In genomic region chr12:109541540-109541899, GRCm38 (mm10) we compare ENCODE assay signal across 9 mouse cellular contexts. TPM values are rescaled to one million over a fixed set of nuclear protein-coding genes. Genes with fewer than 3 reads are reported as not detected.
DNase-seq lines count a peak whose midpoint lies in the region; ATAC-seq and TF ChIP-seq lines count a peak whose summit lies in the region.
"Had no signal": no experiment of that assay in that cellular context is flagged by ENCODE, and none has a peak within 500 bp of the region (broad histone marks: within the 10 kb centered on the region; RNA-seq: fewer than 3 reads in every experiment).

No protein-coding gene starts in this region.

- no peak overlapping the region for H3K9ac ChIP-seq in ES-Bruce4 (ENCODE audit: low read depth, poor library complexity, severe bottlenecking)
- H3K9ac ChIP-seq in forebrain, postnatal 0 days: peak overlapping the region; percentile 71
- no peak overlapping the region for H3K9ac ChIP-seq in liver, embryonic 15.5 days

- DNase-seq in heart, embryonic 10.5 days (ENCODE audit: low spot score): no peak
- DNase-seq in heart, adult 9 months (ENCODE audit: low spot score in 2 of 2): no peak
- DNase-seq in forebrain, postnatal 0 days: peak; percentile 53
- DNase-seq in frontal cortex, postnatal 14 days (ENCODE audit: low spot score in 2 of 2): no peak
- no peak for DNase-seq in retina, postnatal 1 day
- no peak for DNase-seq in spleen, postnatal 10 days (ENCODE audit: low spot score in 2 of 2)
- DNase-seq: lung, adult 18-20 months had no signal

- H3K4me3 ChIP-seq in heart, embryonic 10.5 days: peak overlapping the region; percentile 63
- peak overlapping the region; percentile 10 for H3K4me3 ChIP-seq in ES-Bruce4 (ENCODE audit: low read depth, low read length)
- peak overlapping the region; percentile 52 for H3K4me3 ChIP-seq in forebrain, postnatal 0 days (ENCODE audit: low read depth, low read length)
- peak overlapping the region; percentile 41 for H3K4me3 ChIP-seq in liver, embryonic 15.5 days (replicated peaks)

- TF ChIP-seq POLR2A in ES-Bruce4 (IDR thresholded peaks at IDR 0.05; ENCODE audit: insufficient read depth, low read length): no peak

- no peaks in the 10 kb centered on the region for H3K27me3 ChIP-seq in heart, embryonic 10.5 days (ENCODE audit: insufficient read depth, poor library complexity, severe bottlenecking)
- no peaks in the 10 kb centered on the region for H3K27me3 ChIP-seq in ES-Bruce4 (ENCODE audit: control insufficient read depth, insufficient read depth, low read length, poor library complexity, severe bottlenecking)
- H3K27me3 ChIP-seq in forebrain, postnatal 0 days (ENCODE audit: insufficient read depth, low read length): no peaks in the 10 kb centered on the region
- H3K27me3 ChIP-seq in liver, embryonic 15.5 days: peaks cover 34% of the 10 kb centered on the region

- no peak for ATAC-seq in forebrain, postnatal 0 days
- ATAC-seq in liver, embryonic 15.5 days (ENCODE audit: insufficient read depth): no peak

- H3K27ac ChIP-seq in heart, embryonic 10.5 days: peak overlapping the region; percentile 76
- no peak overlapping the region for H3K27ac ChIP-seq in ES-Bruce4 (ENCODE audit: insufficient read depth, low read length)
- H3K27ac ChIP-seq in forebrain, postnatal 0 days (ENCODE audit: low read depth, low read length): peak overlapping the region; percentile 88
- H3K27ac ChIP-seq in liver, embryonic 15.5 days (replicated peaks): peak overlapping the region; percentile 51; the same call in 1 of the 2 replicates

- H3K4me1 ChIP-seq in heart, embryonic 10.5 days: peaks cover 7% of the 10 kb centered on the region; the same call in 1 of the 2 replicates
- no peaks in the 10 kb centered on the region for H3K4me1 ChIP-seq in ES-Bruce4 (ENCODE audit: control insufficient read depth, insufficient read depth, low read length)
- H3K4me1 ChIP-seq in forebrain, postnatal 0 days (ENCODE audit: insufficient read depth): no peaks in the 10 kb centered on the region
- peaks cover 9% of the 10 kb centered on the region; the same call in 1 of the 2 replicates for H3K4me1 ChIP-seq in liver, embryonic 15.5 days (replicated peaks)

- H3K4me2 ChIP-seq in forebrain, postnatal 0 days (ENCODE audit: low read depth): peak overlapping the region; percentile 49
- no peak overlapping the region for H3K4me2 ChIP-seq in liver, embryonic 15.5 days

- TF ChIP-seq CTCF in ES-Bruce4 (IDR thresholded peaks at IDR 0.05; ENCODE audit: low read depth, low read length): no peak
- no peak for TF ChIP-seq CTCF in forebrain, postnatal 0 days (IDR thresholded peaks at IDR 0.05; ENCODE audit: low read depth)

- H3K36me3 ChIP-seq in heart, embryonic 10.5 days: peaks cover 30% of the 10 kb centered on the region
- H3K36me3 ChIP-seq in ES-Bruce4 (ENCODE audit: control insufficient read depth, insufficient read depth, low read length, poor library complexity, severe bottlenecking): no peaks in the 10 kb centered on the region
- peaks cover 5% of the 10 kb centered on the region; the same call in 1 of the 2 replicates for H3K36me3 ChIP-seq in forebrain, postnatal 0 days (ENCODE audit: insufficient read depth)
- H3K36me3 ChIP-seq in liver, embryonic 15.5 days (replicated peaks): no peaks in the 10 kb centered on the region

- H3K9me3 ChIP-seq in heart, embryonic 10.5 days: peaks cover 42% of the 10 kb centered on the region
- H3K9me3 ChIP-seq in ES-Bruce4 (replicated peaks; ENCODE audit: control insufficient read depth, insufficient read depth, low read length, poor library complexity, severe bottlenecking): peaks cover 30% of the 10 kb centered on the region
- 0 out of 2 replicates have a peak, but pooled peaks cover 10% of the 10 kb centered on the region for H3K9me3 ChIP-seq in forebrain, postnatal 0 days (ENCODE audit: low read length)
- peaks cover 7% of the 10 kb centered on the region; the same call in 1 of the 2 replicates for H3K9me3 ChIP-seq in liver, embryonic 15.5 days (replicated peaks)

- TF ChIP-seq EP300 in ES-Bruce4 (IDR thresholded peaks at IDR 0.05; ENCODE audit: insufficient read depth, low read depth, low read length): no peak

- 41% methylated on average over 16 of the region's 16 CpGs for WGBS in heart, embryonic 10.5 days
- 55% methylated on average over 16 of the region's 16 CpGs for WGBS in forebrain, postnatal 0 days
- 45% methylated on average over 16 of the region's 16 CpGs for WGBS in liver, embryonic 15.5 days (ENCODE audit: insufficient replicate concordance)

RNA-seq across cellular contexts. Expression of gene Rtl1, which starts 58.6 kb away (rescaled TPM):
- 0.34 and 0.94 TPM in 2 replicates for polyA plus RNA-seq in heart, embryonic 10.5 days (2016; fragmentation: Nextera tagmentation; extraction: Ambion mirVana)
- polyA plus RNA-seq in ES-Bruce4 (2011; ENCODE audit: insufficient read depth, insufficient read length, low read depth, missing spikeins): not detected in 2 replicates
- 0.23 and 0.57 TPM in 2 replicates for total RNA-seq in forebrain, postnatal 0 days (2014; rRNA removed)
- 0.10 and 0.30 TPM in 2 replicates for polyA plus RNA-seq in forebrain, postnatal 0 days (2015; fragmentation: Nextera tagmentation; extraction: Ambion mirVana)
- polyA plus RNA-seq in liver, embryonic 15.5 days (2015; fragmentation: Nextera tagmentation; extraction: Ambion mirVana): 0.67 and 0.81 TPM in 2 replicates

Comparison
In these comparisons a context has a peak if more than half of its experiments do, and no peak if none do; other contexts are left out.
1. H3K4me3 ChIP-seq: peak in every context shown above with its lines; median percentile 63 in heart, embryonic 10.5 days; 52 in forebrain, postnatal 0 days; 41 in liver, embryonic 15.5 days; 10 in ES-Bruce4.